Mouse (Mus musculus) olfactory bulb, adult 2 months (tissue): ENCODE results near the gene Magi2.

ENCODE experiments used
- CTCF ChIP-seq: fragments of 200-500 bp; IDR thresholded peaks from 2 replicates; pipeline ENCODE4 v1.5.1; 2012; ENCODE audit warnings: low read depth, mild to moderate bottlenecking, low read length, moderate library complexity; ENCODE audit not compliant: insufficient read depth
- POLR2A ChIP-seq: fragments of 200-500 bp; IDR thresholded peaks from 2 replicates; pipeline ENCODE4 v1.6.1; 2012; ENCODE audit warnings: mild to moderate bottlenecking, low read depth, low read length, moderate library complexity; ENCODE audit not compliant: insufficient read depth

DNA sequence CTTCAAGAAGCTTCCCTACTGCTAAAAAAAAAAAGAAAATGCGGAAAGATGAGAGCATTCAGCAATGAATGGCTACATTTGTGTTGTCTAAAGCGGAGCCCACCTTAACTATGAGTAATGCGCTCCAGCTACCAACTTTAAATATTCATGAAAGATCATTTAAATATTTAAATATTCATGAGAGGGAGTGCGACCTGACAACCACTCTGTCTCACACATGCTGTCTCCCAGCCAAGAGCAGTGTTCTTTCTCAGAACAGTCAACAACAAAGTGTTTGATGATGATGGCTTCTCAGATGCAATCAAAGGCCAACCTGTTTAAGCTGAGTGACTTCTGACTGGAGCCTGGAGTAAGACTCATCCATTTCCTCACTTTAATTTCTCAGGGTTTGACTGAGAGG is 1521.3 kb downstream of the Magi2 start:
- TF ChIP-seq CTCF = no peak
- TF ChIP-seq POLR2A = no peak
